Mouse (Mus musculus) urinary bladder, adult 18-20 months (tissue): ENCODE measurements around the gene Kcns3.
"Not testable (repeated sequence)": the region's sequence is repeated elsewhere in the genome, so short reads cannot be mapped to it uniquely, and the experiment has no call there.

ENCODE experiments used
- DNase-seq, 2 experiments: peaks; one replicate each; pipeline ENCODE4 v3.0.0; 2022; ENCODE audit warnings: low spot score in 2 of 2, mixed read lengths in 2 of 2

Kcns3 gene

GRCm38 (mm10) chr12:11086866-11087265 is 64.0 kb downstream of the Kcns3 start:
- no peak for DNase-seq

- DNase-seq: no peak
These were observed 79.8 kb downstream of the Kcns3 start for GRCm38 (mm10) chr12:11071079-11071478.

GRCm38 (mm10) chr12:11066865-11067264 is 84.0 kb downstream of the Kcns3 start:
- DNase-seq: no peak

GRCm38 (mm10) chr12:11052676-11053075 is 98.2 kb downstream of the Kcns3 start:
- DNase-seq: not testable (repeated sequence)

GRCm38 (mm10) chr12:11041821-11042220 is 109.0 kb downstream of the Kcns3 start:
- DNase-seq: no peak
